Mouse (Mus musculus): ENCODE data around the gene Ccdc97. TPM values are rescaled to one million over a fixed set of nuclear protein-coding genes. Genes with fewer than 3 reads are reported as not detected.

Gene Ccdc97
- total and polyA plus RNA-seq, 3 experiments: 11.7 to 63.1 (median 52.8) TPM

- ATAC-seq (ENCODE audit: extremely low read depth, insufficient number of reproducible peaks, low FRiP score, poor library complexity, severe bottlenecking) (no peak), DNase-seq (ENCODE audit: low spot score) (no peak)
- Histone ChIP-seq H3K36me3 (replicated peaks) (peaks cover 12% of the 10 kb centered on the region), H3K9me3 (replicated peaks) (no peaks in the 10 kb centered on the region), H3K27me3 (ENCODE audit: insufficient read depth, low read length) (peaks cover 9% of the 10 kb centered on the region; the same call in 1 of the 2 replicates), H3K4me1 (ENCODE audit: insufficient read depth, low read depth, low read length) (peaks cover 49% of the 10 kb centered on the region), H3K4me3 (ENCODE audit: low read depth, low read length) (no peak overlapping the region)
- TF ChIP-seq CTCF (IDR thresholded peaks at IDR 0.05; ENCODE audit: low read depth, low read length): no peak
- no peak for TF ChIP-seq TAL1 (conservative IDR thresholded peaks at IDR 0.05; ENCODE audit: low read depth, low read length)
- no peak for TF ChIP-seq POLR2AphosphoS5 (IDR thresholded peaks at IDR 0.05; ENCODE audit: insufficient replicate concordance, low read depth, low read length)
- no peak for TF ChIP-seq GATA2 (IDR thresholded peaks at IDR 0.05; ENCODE audit: borderline replicate concordance, low read depth, low read length)
- no peak for TF ChIP-seq GATA1 (IDR thresholded peaks at IDR 0.05; ENCODE audit: borderline replicate concordance, low read length)
These were observed 41.9 kb downstream of the Ccdc97 start for GRCm38 (mm10) chr7:25677013-25677412.

GRCm38 (mm10) chr7:25676085-25676781 lies 42.7 kb downstream of the Ccdc97 start:
- peaks cover 9% of the 10 kb centered on the region; the same call in 1 of the 2 replicates for H3K27me3 ChIP-seq (ENCODE audit: insufficient read depth, low read length)
- no peaks in the 10 kb centered on the region for H3K9me3 ChIP-seq (replicated peaks)
- H3K4me1 ChIP-seq (ENCODE audit: insufficient read depth, low read depth, low read length): peaks cover 41% of the 10 kb centered on the region
- TF ChIP-seq GATA2 (IDR thresholded peaks at IDR 0.05; ENCODE audit: borderline replicate concordance, low read depth, low read length) (no peak), TAL1 (conservative IDR thresholded peaks at IDR 0.05; ENCODE audit: low read depth, low read length) (no peak), CTCF (IDR thresholded peaks at IDR 0.05; ENCODE audit: low read depth, low read length) (no peak), POLR2AphosphoS5 (IDR thresholded peaks at IDR 0.05; ENCODE audit: insufficient replicate concordance, low read depth, low read length) (no peak), GATA1 (IDR thresholded peaks at IDR 0.05; ENCODE audit: borderline replicate concordance, low read length) (no peak)
- DNase-seq (ENCODE audit: low spot score): no peak
- H3K4me3 ChIP-seq (ENCODE audit: low read depth, low read length): no peak overlapping the region
- peaks cover 14% of the 10 kb centered on the region for H3K36me3 ChIP-seq (replicated peaks)
- ATAC-seq (ENCODE audit: extremely low read depth, insufficient number of reproducible peaks, low FRiP score, poor library complexity, severe bottlenecking): no peak

DNA sequence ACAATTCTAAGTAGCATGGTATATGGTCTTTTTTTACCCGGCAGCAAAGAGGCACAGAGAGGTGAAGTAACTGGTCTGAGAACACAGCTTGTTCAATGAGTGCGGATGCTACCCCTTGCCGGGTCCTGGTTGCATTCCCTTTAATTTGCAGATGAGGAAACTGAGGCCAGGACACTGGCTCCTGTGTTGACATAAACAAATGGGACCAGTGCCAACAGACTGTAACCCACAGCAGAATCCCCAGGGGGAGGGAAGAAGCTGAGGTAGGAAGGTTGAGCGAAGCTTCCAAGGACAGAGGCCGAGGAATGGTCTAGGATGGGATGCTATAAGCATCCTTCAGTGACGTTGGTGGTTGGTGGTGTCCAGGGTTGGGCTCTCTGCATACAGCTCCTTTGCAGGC lies 43.5 kb downstream of the Ccdc97 start:
- Histone ChIP-seq H3K27me3 (ENCODE audit: insufficient read depth, low read length) (peaks cover 9% of the 10 kb centered on the region; the same call in 1 of the 2 replicates), H3K36me3 (replicated peaks) (peaks cover 23% of the 10 kb centered on the region), H3K9me3 (replicated peaks) (no peaks in the 10 kb centered on the region), H3K4me3 (ENCODE audit: low read depth, low read length) (no peak overlapping the region), H3K4me1 (ENCODE audit: insufficient read depth, low read depth, low read length) (peaks cover 40% of the 10 kb centered on the region)
- ATAC-seq (ENCODE audit: extremely low read depth, insufficient number of reproducible peaks, low FRiP score, poor library complexity, severe bottlenecking): no peak
- DNase-seq (ENCODE audit: low spot score): no peak
- TF ChIP-seq CTCF (IDR thresholded peaks at IDR 0.05; ENCODE audit: low read depth, low read length) (no peak), GATA1 (IDR thresholded peaks at IDR 0.05; ENCODE audit: borderline replicate concordance, low read length) (no peak), GATA2 (IDR thresholded peaks at IDR 0.05; ENCODE audit: borderline replicate concordance, low read depth, low read length) (no peak), TAL1 (conservative IDR thresholded peaks at IDR 0.05; ENCODE audit: low read depth, low read length) (no peak), POLR2AphosphoS5 (IDR thresholded peaks at IDR 0.05; ENCODE audit: insufficient replicate concordance, low read depth, low read length) (no peak)

DNA sequence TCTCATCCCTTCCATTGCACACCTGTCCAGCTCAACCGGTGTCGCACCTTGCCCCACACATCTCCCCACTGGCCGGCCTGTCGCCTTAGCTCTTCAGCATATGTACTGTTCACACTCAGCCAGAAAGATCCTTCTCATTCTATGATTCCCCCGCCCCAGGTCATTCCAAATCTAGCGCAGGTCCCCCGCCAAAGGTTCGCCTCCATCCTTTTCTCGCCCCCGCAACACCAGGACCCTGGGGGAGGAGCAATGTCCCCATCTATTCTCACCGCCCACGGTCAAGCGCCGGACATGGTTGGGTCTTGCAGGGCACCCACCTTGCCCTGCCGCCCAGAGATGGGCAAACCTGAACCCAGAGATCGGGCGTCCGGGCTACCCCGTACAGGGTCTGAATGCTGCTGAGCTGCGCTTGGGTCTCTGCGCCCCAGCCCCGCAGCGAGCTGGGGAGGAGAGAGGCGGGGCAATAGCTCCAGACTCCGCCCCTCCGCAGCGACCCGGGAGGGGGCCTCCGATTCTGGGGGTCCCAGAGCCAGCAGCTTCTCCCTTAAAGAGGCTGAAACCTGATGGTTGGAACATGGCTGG lies 44.1 kb downstream of the Ccdc97 start, which contains the start of gene Tmem91:
Gene Tmem91 (minus strand): TSS at position 448 of the 582 bp plus-strand sequence.
- Histone ChIP-seq H3K36me3 (replicated peaks) (peaks cover 29% of the 10 kb centered on the region), H3K9me3 (replicated peaks) (no peaks in the 10 kb centered on the region), H3K4me3 (ENCODE audit: low read depth, low read length) (peak within 1 kb of the TSS; percentile 68), H3K27me3 (ENCODE audit: insufficient read depth, low read length) (peaks cover 9% of the 10 kb centered on the region; the same call in 1 of the 2 replicates), H3K4me1 (ENCODE audit: insufficient read depth, low read depth, low read length) (peaks cover 36% of the 10 kb centered on the region)
- ATAC-seq (ENCODE audit: extremely low read depth, insufficient number of reproducible peaks, low FRiP score, poor library complexity, severe bottlenecking): no peak
- TF ChIP-seq POLR2AphosphoS5 (IDR thresholded peaks at IDR 0.05; ENCODE audit: insufficient replicate concordance, low read depth, low read length) (no peak), TAL1 (conservative IDR thresholded peaks at IDR 0.05; ENCODE audit: low read depth, low read length) (no peak), GATA1 (IDR thresholded peaks at IDR 0.05; ENCODE audit: borderline replicate concordance, low read length) (no peak), GATA2 (IDR thresholded peaks at IDR 0.05; ENCODE audit: borderline replicate concordance, low read depth, low read length) (no peak), CTCF (IDR thresholded peaks at IDR 0.05; ENCODE audit: low read depth, low read length) (no peak)
- DNase-seq (ENCODE audit: low spot score): no peak

DNA sequence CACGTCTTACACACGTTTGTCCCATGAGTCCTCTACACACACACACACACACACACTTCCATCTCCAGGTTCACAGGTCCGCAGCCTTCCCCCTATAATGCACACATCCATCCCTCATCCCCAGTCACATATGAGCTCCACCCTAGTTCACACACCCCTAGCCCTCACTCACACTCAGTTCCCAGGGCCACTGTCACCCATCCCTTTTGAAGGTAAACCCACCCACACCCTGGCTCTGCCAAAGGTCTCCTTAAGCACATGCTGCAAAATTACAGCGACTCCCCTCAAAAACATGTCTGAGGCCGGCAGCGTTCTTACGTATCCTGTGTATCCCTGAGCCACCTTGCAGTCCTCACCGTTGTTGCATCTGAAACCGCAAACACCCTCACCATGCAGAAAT lies 44.6 kb downstream of the Ccdc97 start:
- Histone ChIP-seq H3K27me3 (ENCODE audit: insufficient read depth, low read length) (peaks cover 9% of the 10 kb centered on the region; the same call in 1 of the 2 replicates), H3K9me3 (replicated peaks) (no peaks in the 10 kb centered on the region), H3K4me1 (ENCODE audit: insufficient read depth, low read depth, low read length) (peaks cover 32% of the 10 kb centered on the region), H3K4me3 (ENCODE audit: low read depth, low read length) (peak overlapping the region; percentile 68; the same call in 1 of the 2 replicates), H3K36me3 (replicated peaks) (peaks cover 34% of the 10 kb centered on the region)
- no peak for TF ChIP-seq TAL1 (conservative IDR thresholded peaks at IDR 0.05; ENCODE audit: low read depth, low read length)
- no peak; the same call in 1 of the 2 replicates for TF ChIP-seq POLR2AphosphoS5 (IDR thresholded peaks at IDR 0.05; ENCODE audit: insufficient replicate concordance, low read depth, low read length)
- TF ChIP-seq CTCF (IDR thresholded peaks at IDR 0.05; ENCODE audit: low read depth, low read length): no peak
- no peak for TF ChIP-seq GATA1 (IDR thresholded peaks at IDR 0.05; ENCODE audit: borderline replicate concordance, low read length)
- TF ChIP-seq GATA2 (IDR thresholded peaks at IDR 0.05; ENCODE audit: borderline replicate concordance, low read depth, low read length): no peak
- DNase-seq (ENCODE audit: low spot score) (no peak), ATAC-seq (ENCODE audit: extremely low read depth, insufficient number of reproducible peaks, low FRiP score, poor library complexity, severe bottlenecking) (no peak)

- TF ChIP-seq CTCF (IDR thresholded peaks at IDR 0.05; ENCODE audit: low read depth, low read length) (no peak), GATA2 (IDR thresholded peaks at IDR 0.05; ENCODE audit: borderline replicate concordance, low read depth, low read length) (no peak), TAL1 (conservative IDR thresholded peaks at IDR 0.05; ENCODE audit: low read depth, low read length) (no peak), GATA1 (IDR thresholded peaks at IDR 0.05; ENCODE audit: borderline replicate concordance, low read length) (no peak), POLR2AphosphoS5 (IDR thresholded peaks at IDR 0.05; ENCODE audit: insufficient replicate concordance, low read depth, low read length) (no peak)
- peaks cover 18% of the 10 kb centered on the region for H3K4me1 ChIP-seq (ENCODE audit: insufficient read depth, low read depth, low read length)
- no peaks in the 10 kb centered on the region for H3K9me3 ChIP-seq (replicated peaks)
- peaks cover 52% of the 10 kb centered on the region for H3K36me3 ChIP-seq (replicated peaks)
- ATAC-seq (ENCODE audit: extremely low read depth, insufficient number of reproducible peaks, low FRiP score, poor library complexity, severe bottlenecking) (no peak), DNase-seq (ENCODE audit: low spot score) (no peak)
- no peak overlapping the region for H3K4me3 ChIP-seq (ENCODE audit: low read depth, low read length)
- H3K27me3 ChIP-seq (ENCODE audit: insufficient read depth, low read length): peaks cover 9% of the 10 kb centered on the region; the same call in 1 of the 2 replicates
These were observed 46.4 kb downstream of the Ccdc97 start for GRCm38 (mm10) chr7:25672442-25672841.

Measured in G1E (cell line).